ENCODE assay signal across 16 mouse cellular contexts in genomic region chr2:79227805-79228241, GRCm38 (mm10). TPM values are rescaled to one million over a fixed set of nuclear protein-coding genes. Genes with fewer than 3 reads are reported as not detected.
A peak's percentile ranks its signal among the peaks of the same experiment; 100 is the strongest.
DNase-seq lines count a peak whose midpoint lies in the region; ATAC-seq and TF ChIP-seq lines count a peak whose summit lies in the region.
"Had no signal": no experiment of that assay in that cellular context is flagged by ENCODE, and none has a peak within 500 bp of the region (broad histone marks: within the 10 kb centered on the region; RNA-seq: fewer than 3 reads in every experiment).

No protein-coding gene starts in this region.

- H3K4me2 ChIP-seq in embryonic facial prominence, embryonic 13.5 days = no peak overlapping the region

- TF ChIP-seq POLR2A in spleen, adult 2 months (IDR thresholded peaks at IDR 0.05; ENCODE audit: low read depth, low read length) = no peak

- ATAC-seq in embryonic facial prominence, embryonic 13.5 days (ENCODE audit: insufficient number of reproducible peaks, insufficient read depth, low FRiP score, low TSS enrichment, low read depth) = 0 out of 2 replicates have a peak, but pooled peaks have one; percentile 26
- ATAC-seq in hematopoietic stem cell, adult 5-6 weeks (replicated peaks in 1 of 2; ENCODE audit: insufficient read depth in 1 of 2, low FRiP score in 2 of 2, low TSS enrichment in 1 of 2, low read depth in 1 of 2, poor library complexity in 2 of 2, severe bottlenecking in 2 of 2) = peak; percentile 90 to 91
- ATAC-seq: intestine, postnatal 0 days had no signal

- no peak for TF ChIP-seq CTCF in spleen, adult 2 months (IDR thresholded peaks at IDR 0.05; ENCODE audit: extremely low read depth, insufficient read depth, insufficient read length, insufficient replicate concordance)

- 60% methylated on average over 4 of the region's 4 CpGs for WGBS in embryonic facial prominence, embryonic 13.5 days
- 91% methylated on average over 4 of the region's 4 CpGs for WGBS in embryonic facial prominence, embryonic 10.5 days
- 6% methylated on average over 4 of the region's 4 CpGs for WGBS in spleen, adult 2 months

- H3K4me1 ChIP-seq in embryonic facial prominence, embryonic 13.5 days = peaks cover 8% of the 10 kb centered on the region
- H3K4me1 ChIP-seq in embryonic facial prominence, embryonic 10.5 days = no peaks in the 10 kb centered on the region
- H3K4me1 ChIP-seq in spleen, adult 2 months (ENCODE audit: control insufficient read depth, insufficient read depth, insufficient read length) = peaks cover 10% of the 10 kb centered on the region; the same call in 1 of the 2 replicates
- H3K4me1 ChIP-seq: hindbrain, embryonic 10.5 days had no signal

- no peak for DNase-seq in embryonic facial prominence, embryonic 10.5 days (ENCODE audit: low spot score)
- DNase-seq in spleen, adult 2 months (ENCODE audit: low read depth in 1 of 2, low spot score in 2 of 2) = peak in 1 of 2 experiments; percentile 57
- DNase-seq in spleen, postnatal 14 days (ENCODE audit: low spot score in 2 of 2) = no peak
- DNase-seq in skeletal muscle tissue, adult 2 months (ENCODE audit: low read depth, low spot score) = peak; percentile 4
- no peak for DNase-seq in embryo, embryonic 10.5 days (ENCODE audit: low spot score)
- no peak for DNase-seq in thymus, postnatal 25 days
- DNase-seq: cerebellum, postnatal 36 days; lung, postnatal 4 days; thymus, adult 18-20 months had no signal

- H3K4me3 ChIP-seq in embryonic facial prominence, embryonic 13.5 days = no peak overlapping the region
- H3K4me3 ChIP-seq in embryonic facial prominence, embryonic 10.5 days = no peak overlapping the region
- H3K4me3 ChIP-seq in spleen, adult 2 months (ENCODE audit: extremely low read depth, insufficient read depth, insufficient read length) = no peak overlapping the region
- H3K4me3 ChIP-seq: erythroblast, embryonic 14.5 days; heart, adult 2 months; hindbrain, embryonic 10.5 days; myocyte had no signal

- H3K9me3 ChIP-seq in embryonic facial prominence, embryonic 13.5 days = no peaks in the 10 kb centered on the region
- no peaks in the 10 kb centered on the region for H3K9me3 ChIP-seq in embryonic facial prominence, embryonic 10.5 days
- H3K9me3 ChIP-seq: hindbrain, embryonic 10.5 days had no signal

- no peak overlapping the region for H3K27ac ChIP-seq in embryonic facial prominence, embryonic 13.5 days
- H3K27ac ChIP-seq in embryonic facial prominence, embryonic 10.5 days (replicated peaks) = no peak overlapping the region
- peak overlapping the region; percentile 62 for H3K27ac ChIP-seq in spleen, adult 2 months (ENCODE audit: insufficient read depth, low read length)
- H3K27ac ChIP-seq: heart, adult 2 months; hindbrain, embryonic 10.5 days had no signal

- H3K36me3 ChIP-seq in embryonic facial prominence, embryonic 13.5 days = no peaks in the 10 kb centered on the region
- no peaks in the 10 kb centered on the region for H3K36me3 ChIP-seq in embryonic facial prominence, embryonic 10.5 days (replicated peaks)
- no peaks in the 10 kb centered on the region for H3K36me3 ChIP-seq in spleen, adult 2 months (ENCODE audit: control insufficient read depth, insufficient read depth, low read length)
- H3K36me3 ChIP-seq: hindbrain, embryonic 10.5 days had no signal

- H3K9ac ChIP-seq in embryonic facial prominence, embryonic 13.5 days = no peak overlapping the region

- no peaks in the 10 kb centered on the region for H3K27me3 ChIP-seq in embryonic facial prominence, embryonic 13.5 days
- no peaks in the 10 kb centered on the region for H3K27me3 ChIP-seq in embryonic facial prominence, embryonic 10.5 days (replicated peaks; ENCODE audit: low read depth, poor library complexity, severe bottlenecking)
- no peaks in the 10 kb centered on the region for H3K27me3 ChIP-seq in spleen, adult 2 months (ENCODE audit: control insufficient read depth, insufficient read depth, low read length)

RNA-seq across cellular contexts. Expression of gene Itga4, which starts 27.4 kb away (rescaled TPM):
- polyA plus RNA-seq in embryonic facial prominence, embryonic 13.5 days (2015; fragmentation: Nextera tagmentation; extraction: Ambion mirVana) = 6.5 and 7.0 TPM in 2 replicates
- polyA plus RNA-seq in embryonic facial prominence, embryonic 10.5 days (2016; fragmentation: Nextera tagmentation; extraction: Ambion mirVana) = 6.0 and 6.1 TPM in 2 replicates
- 23.5 and 24.3 TPM in 2 replicates for polyA plus RNA-seq in spleen, adult 2 months (2012; rRNA removed)
- 117 and 133 TPM in 2 replicates for total RNA-seq in hematopoietic stem cell, adult 5-6 weeks (2017)
